Mouse (Mus musculus) embryonic facial prominence, embryonic 13.5 days (tissue): ENCODE results near the gene Mpp3. TPM values are rescaled to one million over a fixed set of nuclear protein-coding genes. Genes with fewer than 3 reads are reported as not detected.
A peak's percentile ranks its signal among the peaks of the same experiment; 100 is the strongest.

Source experiments
- ATAC-seq: fragments of 200-750 bp; cut with Nextera tagmentation; 2 replicates; pipeline ENCODE4 v1.8.0; 2017; ENCODE audit warnings: low read depth; ENCODE audit not compliant: insufficient number of reproducible peaks, insufficient read depth, low FRiP score, low TSS enrichment
- H3K27ac ChIP-seq: fragments of 300-500 bp; sonication (generic); 2 replicates; pipeline ENCODE4 v1.5.1; 2015; ENCODE audit warnings: moderate library complexity, mild to moderate bottlenecking, inconsistent platforms
- H3K27me3 ChIP-seq: fragments of 300-500 bp; sonication (generic); 2 replicates; pipeline ENCODE4 v1.6.1; 2015; ENCODE audit warnings: mild to moderate bottlenecking, inconsistent platforms
- H3K36me3 ChIP-seq: fragments of 300-500 bp; sonication (generic); 2 replicates; pipeline ENCODE4 v1.6.1; 2015; ENCODE audit warnings: mild to moderate bottlenecking, inconsistent platforms
- H3K4me1 ChIP-seq: fragments of 300-500 bp; sonication (generic); 2 replicates; pipeline ENCODE4 v1.6.1; 2015; ENCODE audit warnings: inconsistent platforms
- H3K4me2 ChIP-seq: fragments of 300-500 bp; sonication (generic); 2 replicates; pipeline ENCODE4 v1.6.1; 2015; ENCODE audit warnings: moderate library complexity, mild to moderate bottlenecking, inconsistent platforms
- H3K4me3 ChIP-seq: fragments of 300-500 bp; sonication (generic); 2 replicates; pipeline ENCODE4 v1.5.1; 2015; ENCODE audit warnings: mild to moderate bottlenecking, inconsistent platforms
- H3K9ac ChIP-seq: fragments of 300-500 bp; sonication (generic); 2 replicates; pipeline ENCODE4 v1.6.1; 2015; ENCODE audit warnings: mild to moderate bottlenecking, inconsistent platforms
- H3K9me3 ChIP-seq: fragments of 300-500 bp; sonication (generic); 2 replicates; pipeline ENCODE4 v1.6.1; 2016; ENCODE audit warnings: inconsistent platforms
- WGBS: fragments of 180-500 bp; shearing (Covaris S2); methylation state at CpG from one replicate; pipeline ENCODE4 v1.1.7; 2015; ENCODE audit warnings: mixed read lengths; 5-methylcytosine and 5-hydroxymethylcytosine counted together
- polyA plus RNA-seq: library from polyadenylated mRNA; unstranded; fragments of >200 nt; fragmentation: Nextera tagmentation; extraction: Ambion mirVana; gene quantifications from 2 replicates; pipeline ENCODE4 v1.2.1, GENCODE M21; 2015

Gene Mpp3
- 4.3 and 4.9 TPM in 2 replicates for polyA plus RNA-seq

DNA sequence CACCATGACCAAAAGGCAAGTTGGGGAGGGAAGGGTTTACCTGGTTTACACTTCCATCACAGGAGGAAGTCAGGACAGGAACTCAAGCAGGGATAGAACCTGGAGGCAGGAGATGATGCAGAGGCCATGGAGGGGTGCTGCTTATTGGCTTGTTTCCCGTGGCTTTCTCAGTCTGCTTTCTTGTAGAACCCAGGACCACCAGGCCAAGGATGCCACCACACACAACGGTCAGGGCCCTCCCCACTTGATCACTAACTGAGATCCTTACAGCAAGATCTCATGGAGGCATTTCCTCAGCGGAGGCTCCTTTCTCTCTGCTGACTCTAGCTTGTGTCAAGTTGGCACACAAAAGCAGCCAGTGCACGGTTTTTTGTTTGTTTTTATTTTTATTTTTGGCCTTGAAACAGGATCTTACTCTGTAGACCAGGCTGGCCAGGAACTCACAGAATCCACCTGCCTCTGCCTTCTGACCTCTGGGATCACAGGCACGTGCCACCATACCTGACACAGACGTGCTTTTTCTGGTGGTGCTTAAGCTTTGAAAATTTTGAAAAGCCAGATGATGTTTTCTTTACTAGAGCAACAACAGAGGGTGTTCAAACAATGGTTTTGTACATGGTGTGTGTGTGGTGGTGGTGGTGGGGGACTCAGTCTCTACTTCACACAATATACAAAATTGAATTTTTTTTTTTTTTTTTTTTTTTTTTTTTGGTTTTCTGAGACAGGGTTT lies at the start of gene Mpp3:
TSS of gene Mpp3 (minus strand) at position 375 of the 730 bp plus-strand sequence.
- 0 out of 2 replicates have a peak, but pooled peaks cover 12% of the 10 kb centered on the region for H3K27me3 ChIP-seq
- no peak for ATAC-seq
- peaks cover 14% of the 10 kb centered on the region; the same call in 1 of the 2 replicates for H3K4me1 ChIP-seq
- H3K9me3 ChIP-seq = no peaks in the 10 kb centered on the region
- 75% methylated on average over 6 of the region's 6 CpGs for WGBS
- H3K9ac ChIP-seq = peak within 1 kb of the TSS; percentile 75
- peak within 1 kb of the TSS; percentile 92 for H3K4me2 ChIP-seq
- H3K36me3 ChIP-seq = no peaks in the 10 kb centered on the region
- no peak within 1 kb of the TSS for H3K27ac ChIP-seq
- peak within 1 kb of the TSS; percentile 64 for H3K4me3 ChIP-seq

DNA sequence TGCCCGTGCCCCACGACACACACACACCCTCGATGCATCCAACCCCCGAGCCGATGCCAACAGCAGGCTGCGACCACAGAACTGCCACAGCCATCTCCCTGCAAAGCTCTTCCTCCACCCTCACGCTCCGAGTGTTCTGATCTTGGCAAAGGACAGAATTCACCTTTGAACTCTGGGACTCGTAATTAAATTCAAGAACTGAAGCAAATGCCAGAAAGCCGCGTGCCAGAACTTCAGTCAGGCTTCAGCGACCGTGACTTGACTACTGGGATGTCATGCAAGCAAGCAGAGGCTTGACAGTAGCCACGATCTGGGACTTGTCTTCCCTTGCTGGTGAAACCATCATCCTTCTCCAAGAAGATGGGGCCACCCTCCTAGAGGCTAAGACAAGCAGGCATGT lies 45.5 kb upstream of the Mpp3 start:
- Histone ChIP-seq H3K27ac (no peak overlapping the region), H3K36me3 (peaks cover 10% of the 10 kb centered on the region; the same call in 1 of the 2 replicates), H3K4me1 (peaks cover 14% of the 10 kb centered on the region; the same call in 1 of the 2 replicates), H3K27me3 (peaks cover 4% of the 10 kb centered on the region), H3K4me3 (no peak overlapping the region), H3K9me3 (no peaks in the 10 kb centered on the region), H3K9ac (no peak overlapping the region), H3K4me2 (no peak overlapping the region)
- ATAC-seq = no peak
- 69% methylated on average over 14 of the region's 14 CpGs for WGBS

DNA sequence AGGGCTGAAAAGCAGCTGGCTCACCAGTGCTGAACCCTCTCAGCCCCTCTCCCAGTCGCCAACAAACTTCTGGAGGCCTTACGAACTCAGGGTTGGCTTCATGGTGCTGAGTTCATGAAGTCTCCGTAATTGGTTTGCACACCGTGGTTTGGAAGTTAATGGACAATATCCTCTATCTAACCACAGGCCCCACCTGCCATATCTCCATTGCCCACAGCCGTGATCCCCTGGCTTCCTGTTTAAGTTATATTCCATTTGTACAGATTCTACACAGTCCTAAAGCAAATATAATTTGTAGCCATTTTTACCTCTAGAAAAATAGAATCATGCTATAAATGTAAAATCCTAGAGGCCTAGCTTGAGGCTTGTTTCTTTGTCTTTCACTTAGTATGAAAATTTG lies 44.5 kb upstream of the Mpp3 start:
- 76% methylated on average over 5 of the region's 5 CpGs for WGBS
- Histone ChIP-seq H3K9ac (no peak overlapping the region), H3K4me1 (peaks cover 18% of the 10 kb centered on the region), H3K36me3 (0 out of 2 replicates have a peak, but pooled peaks cover 4% of the 10 kb centered on the region), H3K27me3 (peaks cover 4% of the 10 kb centered on the region), H3K4me3 (no peak overlapping the region), H3K9me3 (no peaks in the 10 kb centered on the region), H3K4me2 (no peak overlapping the region), H3K27ac (no peak overlapping the region)
- no peak for ATAC-seq

DNA sequence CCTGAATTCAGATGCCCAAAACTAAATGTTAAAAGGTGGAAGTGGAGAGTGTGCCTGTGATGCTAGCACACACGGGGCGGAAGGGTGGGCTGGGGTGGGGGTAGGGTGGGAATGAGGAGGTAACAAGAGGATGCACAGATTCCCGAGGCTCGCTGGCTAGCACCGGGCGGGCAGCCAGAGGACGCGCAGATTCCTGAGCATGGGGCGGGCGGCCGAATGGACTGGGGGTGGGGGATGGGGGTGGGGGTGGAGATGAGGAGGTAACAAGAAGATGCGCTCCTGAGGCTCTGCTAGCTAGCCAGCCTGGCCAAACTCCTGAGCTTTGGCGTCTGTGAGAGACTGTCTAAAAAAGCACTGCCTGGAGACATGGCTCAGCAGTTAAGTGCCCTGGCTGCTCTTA lies 42.2 kb upstream of the Mpp3 start:
- H3K4me3 ChIP-seq = no peak overlapping the region
- 1% methylated on average over 13 of the region's 13 CpGs for WGBS

DNA sequence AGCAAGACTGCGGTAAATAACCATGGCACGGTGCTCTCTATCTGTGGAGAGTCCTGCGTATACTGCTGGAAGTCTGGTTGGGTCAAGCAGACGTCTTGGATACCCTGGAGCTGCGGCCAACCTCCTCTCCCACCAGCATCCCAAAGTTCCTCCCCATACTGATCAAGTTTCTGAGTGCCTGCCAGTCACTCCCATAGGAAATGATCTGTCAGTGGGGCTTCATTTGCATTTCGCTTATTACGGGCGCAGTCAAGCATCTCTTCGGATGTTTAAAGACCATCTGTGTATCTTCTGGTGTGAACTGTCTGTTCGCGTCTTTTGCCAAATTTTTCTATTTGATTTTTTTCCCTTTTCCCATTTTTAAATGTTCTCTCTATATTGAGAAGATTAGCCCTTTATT lies 41.4 kb upstream of the Mpp3 start:
- ATAC-seq = no peak
- Histone ChIP-seq H3K9ac (no peak overlapping the region), H3K36me3 (no peaks in the 10 kb centered on the region), H3K4me2 (no peak overlapping the region), H3K4me3 (no peak overlapping the region), H3K4me1 (peaks cover 18% of the 10 kb centered on the region), H3K9me3 (no peaks in the 10 kb centered on the region), H3K27me3 (peaks cover 4% of the 10 kb centered on the region), H3K27ac (no peak overlapping the region)
- WGBS = 38% methylated on average over 11 of the region's 11 CpGs

More for the DNA sequence above, 42.2 kb upstream of the Mpp3 start:
- Histone ChIP-seq H3K9ac (no peak overlapping the region), H3K4me1 (peaks cover 18% of the 10 kb centered on the region), H3K27me3 (peaks cover 4% of the 10 kb centered on the region), H3K9me3 (no peaks in the 10 kb centered on the region), H3K4me2 (peak overlapping the region; percentile 40), H3K36me3 (no peaks in the 10 kb centered on the region), H3K27ac (no peak overlapping the region)
- ATAC-seq = no peak

DNA sequence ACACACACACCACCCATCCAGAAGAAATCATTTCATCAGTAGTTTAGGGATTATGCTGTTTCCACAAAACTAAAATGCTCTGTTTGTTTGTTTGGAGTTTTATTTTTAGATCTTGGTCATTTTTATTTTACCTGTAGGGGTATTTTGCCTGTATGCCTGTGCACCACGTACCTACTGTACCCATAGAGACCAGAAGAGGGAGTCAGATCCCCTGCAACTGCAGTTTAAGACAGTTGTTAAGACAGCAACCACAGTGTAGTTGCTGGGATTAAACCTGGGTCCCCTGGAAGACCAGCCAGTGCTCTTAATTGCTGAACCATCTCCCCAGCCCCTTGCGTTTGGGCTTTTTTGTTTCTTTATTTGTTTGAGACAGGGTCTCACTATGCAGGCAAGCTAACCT lies 40.7 kb upstream of the Mpp3 start:
- Histone ChIP-seq H3K27ac (no peak overlapping the region), H3K36me3 (no peaks in the 10 kb centered on the region), H3K27me3 (peaks cover 4% of the 10 kb centered on the region), H3K4me2 (no peak overlapping the region), H3K9ac (no peak overlapping the region), H3K9me3 (no peaks in the 10 kb centered on the region), H3K4me3 (no peak overlapping the region), H3K4me1 (peaks cover 18% of the 10 kb centered on the region)
- 39% methylated on average over 2 of the region's 2 CpGs for WGBS
- no peak for ATAC-seq

DNA sequence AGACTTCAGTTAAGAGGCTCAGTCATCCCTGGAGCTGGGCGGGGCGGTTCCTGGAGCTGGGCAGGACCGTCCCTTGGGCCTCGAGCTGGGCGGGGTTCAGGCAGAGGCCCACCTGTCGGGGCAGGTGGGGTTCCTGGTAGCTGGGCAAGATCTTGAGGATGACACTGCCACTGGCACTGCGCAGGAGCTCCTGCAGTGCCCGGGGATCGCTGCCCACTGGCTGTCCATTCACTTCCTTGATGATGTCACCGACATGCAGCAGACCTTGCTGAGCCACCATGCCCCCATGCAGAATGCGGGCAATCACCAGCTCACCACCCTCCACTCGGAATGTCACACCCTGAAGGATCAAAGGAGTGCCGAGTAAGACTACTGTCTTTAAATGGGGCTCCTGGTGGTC lies 34.8 kb upstream of the Mpp3 start:
- 80% methylated on average over 13 of the region's 13 CpGs for WGBS
- peaks cover 19% of the 10 kb centered on the region for H3K27me3 ChIP-seq
- peaks cover 31% of the 10 kb centered on the region for H3K36me3 ChIP-seq
- no peak overlapping the region for H3K9ac ChIP-seq
- H3K4me1 ChIP-seq = peaks cover 3% of the 10 kb centered on the region; the same call in 1 of the 2 replicates
- no peak overlapping the region for H3K27ac ChIP-seq
- H3K4me2 ChIP-seq = no peak overlapping the region
- no peak overlapping the region for H3K4me3 ChIP-seq
- H3K9me3 ChIP-seq = no peaks in the 10 kb centered on the region
- ATAC-seq = no peak

DNA sequence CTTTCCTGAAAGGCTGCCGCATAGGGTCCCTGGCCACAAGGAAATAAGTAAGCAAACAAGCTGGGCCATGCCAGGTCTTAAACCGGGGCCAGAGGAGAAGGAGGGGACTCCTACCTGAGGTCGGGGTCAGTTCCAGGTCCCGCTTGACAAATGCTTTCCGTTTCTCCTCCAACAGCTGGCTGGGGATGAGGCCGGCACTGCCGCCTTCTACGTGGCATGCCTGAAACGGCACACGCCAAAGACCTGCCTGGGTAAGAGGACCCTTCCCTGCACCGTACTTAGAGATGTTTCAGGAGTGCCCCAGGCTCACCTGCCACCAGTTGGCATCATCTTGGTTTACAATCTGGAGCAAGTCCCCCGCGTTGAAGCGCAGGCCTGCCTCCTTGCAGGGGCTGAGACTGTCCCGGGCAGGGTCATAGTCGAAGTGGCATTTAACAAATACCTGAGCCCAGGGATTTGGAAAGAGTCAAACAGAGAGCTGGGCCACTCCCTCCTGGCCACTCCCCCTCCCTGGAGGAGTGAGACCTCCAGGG lies 33.7 kb upstream of the Mpp3 start:
- H3K27ac ChIP-seq = no peak overlapping the region
- peaks cover 31% of the 10 kb centered on the region for H3K36me3 ChIP-seq
- H3K9ac ChIP-seq = no peak overlapping the region
- peak overlapping the region; percentile 88 for H3K4me2 ChIP-seq
- H3K4me1 ChIP-seq = peaks cover 3% of the 10 kb centered on the region; the same call in 1 of the 2 replicates
- peaks cover 19% of the 10 kb centered on the region for H3K27me3 ChIP-seq
- no peaks in the 10 kb centered on the region for H3K9me3 ChIP-seq
- 29% methylated on average over 16 of the region's 16 CpGs for WGBS
- ATAC-seq = no peak
- H3K4me3 ChIP-seq = no peak overlapping the region

DNA sequence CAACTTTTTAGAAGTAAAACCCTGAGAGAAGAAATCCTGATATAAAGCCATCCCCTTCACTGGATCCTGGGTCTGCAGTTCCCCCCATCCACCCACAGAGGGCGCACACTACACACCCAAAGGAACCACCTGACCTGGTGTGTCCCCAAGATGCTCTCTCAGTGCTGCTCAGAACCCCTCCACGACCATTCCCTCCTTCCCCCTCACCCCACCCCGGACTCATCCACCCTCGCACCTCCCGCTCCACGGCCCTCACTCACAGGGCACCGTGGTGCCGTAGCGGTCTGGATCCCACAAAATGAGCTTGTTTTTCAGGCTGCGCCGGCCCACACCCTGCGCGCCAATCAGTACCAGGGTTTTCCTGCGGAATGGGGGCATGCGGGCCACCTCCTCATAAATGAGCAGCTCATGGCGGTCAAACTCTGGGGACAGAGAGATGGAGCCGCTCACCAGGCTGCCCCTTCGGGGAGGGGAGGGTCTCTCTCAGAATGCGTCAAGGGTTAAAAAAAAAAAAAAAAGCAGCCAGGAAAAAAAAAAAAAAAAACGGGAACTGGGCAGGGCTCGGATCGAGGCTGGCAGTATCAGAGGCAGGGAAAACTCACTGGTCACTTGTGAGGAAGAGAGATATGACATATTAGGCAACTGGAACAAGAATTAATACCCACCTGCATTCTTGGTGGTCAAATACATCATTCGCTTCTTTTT lies 33.1 kb upstream of the Mpp3 start:
- peak; percentile 49; the same call in 1 of the 2 replicates for ATAC-seq
- Histone ChIP-seq H3K9ac (peak overlapping the region; percentile 61), H3K4me1 (peaks cover 3% of the 10 kb centered on the region; the same call in 1 of the 2 replicates), H3K9me3 (no peaks in the 10 kb centered on the region), H3K27me3 (peaks cover 19% of the 10 kb centered on the region), H3K27ac (no peak overlapping the region), H3K36me3 (peaks cover 31% of the 10 kb centered on the region), H3K4me2 (peak overlapping the region; percentile 88), H3K4me3 (peak overlapping the region; percentile 42)
- WGBS = 5% methylated on average over 23 of the region's 23 CpGs

DNA sequence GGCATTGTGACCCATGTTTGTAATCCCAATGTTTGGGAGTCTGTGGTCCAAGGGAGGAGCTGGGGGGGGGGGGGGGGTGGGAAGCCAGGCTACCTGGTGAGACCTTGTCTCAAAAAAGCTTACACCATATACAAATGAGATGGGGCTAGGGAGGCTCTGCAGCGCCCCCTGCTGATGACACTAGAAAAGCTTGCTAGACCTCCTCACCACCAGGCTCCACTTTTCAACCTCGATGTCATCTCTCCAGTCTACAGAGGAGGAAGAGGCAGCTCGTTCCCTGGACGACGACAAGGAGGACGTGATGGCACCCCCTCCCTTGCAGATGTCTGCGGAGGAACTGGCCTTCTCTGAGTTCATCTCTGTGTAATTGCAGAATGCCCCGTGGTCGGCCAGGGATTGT lies 25.6 kb upstream of the Mpp3 start:
- Histone ChIP-seq H3K9me3 (no peaks in the 10 kb centered on the region), H3K9ac (no peak overlapping the region), H3K27ac (no peak overlapping the region), H3K36me3 (peaks cover 7% of the 10 kb centered on the region), H3K27me3 (peaks cover 4% of the 10 kb centered on the region; the same call in 1 of the 2 replicates), H3K4me1 (no peaks in the 10 kb centered on the region), H3K4me3 (no peak overlapping the region), H3K4me2 (no peak overlapping the region)
- no peak for ATAC-seq
- WGBS = 28% methylated on average over 9 of the region's 9 CpGs

DNA sequence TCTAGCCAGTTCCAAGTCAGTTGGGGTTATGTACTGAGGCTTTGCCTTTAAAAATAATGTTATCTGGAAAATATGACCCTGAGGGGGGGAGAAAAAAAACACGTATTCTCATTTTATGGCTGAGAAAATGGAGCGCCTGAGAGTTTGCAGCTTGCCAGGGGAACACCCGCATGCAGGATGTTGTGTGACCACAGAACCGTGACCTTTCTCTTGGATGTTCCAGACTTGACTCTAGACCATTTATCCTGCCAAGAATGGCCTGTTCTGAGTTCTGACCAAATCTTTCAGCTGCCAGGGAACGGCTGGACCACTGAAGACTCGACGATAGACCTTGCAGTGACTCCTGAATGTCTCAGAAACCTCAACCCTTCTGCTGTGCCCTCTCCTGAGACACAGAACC lies 24.9 kb upstream of the Mpp3 start:
- Histone ChIP-seq H3K9me3 (no peaks in the 10 kb centered on the region), H3K27ac (no peak overlapping the region), H3K36me3 (0 out of 2 replicates have a peak, but pooled peaks cover under 1% of the 10 kb centered on the region), H3K9ac (no peak overlapping the region), H3K27me3 (peaks cover 4% of the 10 kb centered on the region; the same call in 1 of the 2 replicates), H3K4me1 (no peaks in the 10 kb centered on the region), H3K4me3 (no peak overlapping the region), H3K4me2 (no peak overlapping the region)
- 71% methylated on average over 7 of the region's 7 CpGs for WGBS
- no peak for ATAC-seq
